Mouse (Mus musculus): ENCODE measurements around the gene Stt3b. TPM values are rescaled to one million over a fixed set of nuclear protein-coding genes. Genes with fewer than 3 reads are reported as not detected.
A peak's percentile ranks its signal among the peaks of the same experiment; 100 is the strongest.

The Stt3b gene
- total RNA-seq, 4 experiments from 2014 or later, result 48.7 to 53.5 (median 50.0) TPM

- DNase-seq (ENCODE audit: low spot score), result no peak
These were observed 38.7 kb downstream of the Stt3b start for GRCm38 (mm10) chr9:115271556-115271955.

GRCm38 (mm10) chr9:115261896-115262295, 48.3 kb downstream of the Stt3b start:
- no peak for DNase-seq (ENCODE audit: low spot score)

- DNase-seq (ENCODE audit: low spot score), result peak; percentile 19
These were observed 48.8 kb downstream of the Stt3b start for GRCm38 (mm10) chr9:115261456-115261855.

- DNase-seq (ENCODE audit: low spot score), result no peak
These were observed 49.8 kb downstream of the Stt3b start for GRCm38 (mm10) chr9:115260464-115260863.

GRCm38 (mm10) chr9:115259866-115260265, 50.4 kb downstream of the Stt3b start:
- no peak for DNase-seq (ENCODE audit: low spot score)

GRCm38 (mm10) chr9:115257733-115258286, 52.4 kb downstream of the Stt3b start:
- no peak for DNase-seq (ENCODE audit: low spot score)

GRCm38 (mm10) chr9:115249145-115249544, 61.1 kb downstream of the Stt3b start:
- no peak for DNase-seq (ENCODE audit: low spot score)

GRCm38 (mm10) chr9:115245092-115245491, 65.1 kb downstream of the Stt3b start:
- no peak for DNase-seq (ENCODE audit: low spot score)

- DNase-seq (ENCODE audit: low spot score), result no peak
These were observed 66.6 kb downstream of the Stt3b start for GRCm38 (mm10) chr9:115243630-115244029.

GRCm38 (mm10) chr9:115239861-115240260, 70.4 kb downstream of the Stt3b start:
- DNase-seq (ENCODE audit: low spot score), result no peak

- DNase-seq (ENCODE audit: low spot score), result no peak
These were observed 72.3 kb downstream of the Stt3b start for GRCm38 (mm10) chr9:115237943-115238342.

GRCm38 (mm10) chr9:115236352-115236841, 73.8 kb downstream of the Stt3b start:
- peak; percentile 33 for DNase-seq (ENCODE audit: low spot score)

GRCm38 (mm10) chr9:115234561-115234960, 75.7 kb downstream of the Stt3b start:
- DNase-seq (ENCODE audit: low spot score), result no peak

- DNase-seq (ENCODE audit: low spot score), result no peak
These were observed 76.5 kb downstream of the Stt3b start for GRCm38 (mm10) chr9:115233721-115234120.

- no peak for DNase-seq (ENCODE audit: low spot score)
These were observed 78.7 kb downstream of the Stt3b start for GRCm38 (mm10) chr9:115231476-115231875.

GRCm38 (mm10) chr9:115230141-115230540, 80.1 kb downstream of the Stt3b start:
- no peak for DNase-seq (ENCODE audit: low spot score)

GRCm38 (mm10) chr9:115229676-115230075, 80.5 kb downstream of the Stt3b start:
- no peak for DNase-seq (ENCODE audit: low spot score)

- DNase-seq (ENCODE audit: low spot score), result no peak
These were observed 81.1 kb downstream of the Stt3b start for GRCm38 (mm10) chr9:115229145-115229544.

- no peak for DNase-seq (ENCODE audit: low spot score)
These were observed 85.4 kb downstream of the Stt3b start for GRCm38 (mm10) chr9:115224744-115225354.

GRCm38 (mm10) chr9:115221265-115221664, 89.0 kb downstream of the Stt3b start:
- DNase-seq (ENCODE audit: low spot score), result no peak

GRCm38 (mm10) chr9:115220466-115220865, 89.8 kb downstream of the Stt3b start:
- DNase-seq (ENCODE audit: low spot score), result no peak

- no peak for DNase-seq (ENCODE audit: low spot score)
These were observed 92.2 kb downstream of the Stt3b start for GRCm38 (mm10) chr9:115217984-115218383.

Measured in heart, adult 8-10 months (tissue).